In genomic region chr14:20621903-20622302, GRCm38 (mm10) we compare ENCODE assay signal across 18 mouse cellular contexts. TPM values are rescaled to one million over a fixed set of nuclear protein-coding genes. Genes with fewer than 3 reads are reported as not detected.
DNase-seq lines count a peak whose midpoint lies in the region; ATAC-seq lines count a peak whose summit lies in the region.
"Had no signal": no experiment of that assay in that cellular context is flagged by ENCODE, and none has a peak within 500 bp of the region (broad histone marks: within the 10 kb centered on the region; RNA-seq: fewer than 3 reads in every experiment).

No protein-coding gene starts in this region.

- H3K9me3 ChIP-seq in forebrain, embryonic 14.5 days (replicated peaks; ENCODE audit: control insufficient read depth, low read length) = no peaks in the 10 kb centered on the region
- no peaks in the 10 kb centered on the region for H3K9me3 ChIP-seq in forebrain, embryonic 12.5 days
- no peaks in the 10 kb centered on the region for H3K9me3 ChIP-seq in liver, embryonic 12.5 days (replicated peaks)
- H3K9me3 ChIP-seq: forebrain, embryonic 13.5 days; heart, embryonic 12.5 days; hindbrain, embryonic 15.5 days had no signal

- DNase-seq in forebrain, embryonic 14.5 days (ENCODE audit: low spot score) = peak; percentile 13
- DNase-seq in layer of hippocampus, adult 11-12 months (ENCODE audit: low spot score) = peak; percentile 36
- no peak for DNase-seq in layer of hippocampus, postnatal 25 days (ENCODE audit: extremely low spot score in 1 of 2, low spot score in 1 of 2)
- DNase-seq in testis, postnatal 10 days (ENCODE audit: low spot score) = peak; percentile 7
- DNase-seq in testis, postnatal 14 days (ENCODE audit: low spot score) = no peak
- DNase-seq: adrenal gland, postnatal 14 days; cerebellum, postnatal 10 days; gastrocnemius, postnatal 14 days had no signal

- no peak overlapping the region for H3K9ac ChIP-seq in forebrain, embryonic 14.5 days (ENCODE audit: low read length)
- H3K9ac ChIP-seq in forebrain, embryonic 12.5 days = no peak overlapping the region
- H3K9ac ChIP-seq in liver, embryonic 12.5 days = no peak overlapping the region
- H3K9ac ChIP-seq: forebrain, embryonic 13.5 days; heart, embryonic 12.5 days; hindbrain, embryonic 15.5 days had no signal

- no peak for ATAC-seq in forebrain, embryonic 14.5 days
- no peak for ATAC-seq in forebrain, embryonic 12.5 days (ENCODE audit: low FRiP score)
- ATAC-seq in liver, embryonic 12.5 days = no peak
- ATAC-seq: activated CD4-positive, CD25-positive, alpha-beta regulatory T cell, adult 4 months; forebrain, embryonic 13.5 days; Patski had no signal

- WGBS in forebrain, embryonic 14.5 days = 82% methylated on average over 2 of the region's 2 CpGs
- WGBS in forebrain, embryonic 12.5 days = 91% methylated on average over 2 of the region's 2 CpGs
- 78% methylated on average over 2 of the region's 2 CpGs for WGBS in liver, embryonic 12.5 days (ENCODE audit: insufficient replicate concordance)

- H3K27ac ChIP-seq in forebrain, embryonic 14.5 days (ENCODE audit: low read depth, low read length) = no peak overlapping the region
- no peak overlapping the region for H3K27ac ChIP-seq in forebrain, embryonic 12.5 days
- H3K27ac ChIP-seq in liver, embryonic 12.5 days = no peak overlapping the region
- H3K27ac ChIP-seq: forebrain, embryonic 13.5 days; hindbrain, embryonic 15.5 days had no signal

- no peak overlapping the region for H3K4me2 ChIP-seq in forebrain, embryonic 14.5 days (ENCODE audit: low read length)
- H3K4me2 ChIP-seq in forebrain, embryonic 12.5 days = no peak overlapping the region
- H3K4me2 ChIP-seq in liver, embryonic 12.5 days = no peak overlapping the region
- H3K4me2 ChIP-seq: forebrain, embryonic 13.5 days; heart, embryonic 12.5 days; hindbrain, embryonic 15.5 days had no signal

- no peaks in the 10 kb centered on the region for H3K27me3 ChIP-seq in forebrain, embryonic 14.5 days (replicated peaks; ENCODE audit: control insufficient read depth, insufficient read depth, low read length)
- no peaks in the 10 kb centered on the region for H3K27me3 ChIP-seq in forebrain, embryonic 12.5 days
- no peaks in the 10 kb centered on the region for H3K27me3 ChIP-seq in liver, embryonic 12.5 days (replicated peaks)
- H3K27me3 ChIP-seq: CH12.LX; forebrain, embryonic 13.5 days; heart, embryonic 12.5 days; hindbrain, embryonic 15.5 days; Patski had no signal

- 0 out of 2 replicates have a peak, but pooled peaks cover 5% of the 10 kb centered on the region for H3K4me1 ChIP-seq in forebrain, embryonic 14.5 days (ENCODE audit: control insufficient read depth, insufficient read depth, low read length)
- 0 out of 2 replicates have a peak, but pooled peaks cover 1% of the 10 kb centered on the region for H3K4me1 ChIP-seq in forebrain, embryonic 12.5 days
- H3K4me1 ChIP-seq in liver, embryonic 12.5 days = peaks cover 21% of the 10 kb centered on the region
- H3K4me1 ChIP-seq: hindbrain, embryonic 15.5 days had no signal

- H3K4me3 ChIP-seq in forebrain, embryonic 14.5 days (ENCODE audit: low read depth, low read length) = no peak overlapping the region
- no peak overlapping the region for H3K4me3 ChIP-seq in forebrain, embryonic 12.5 days (replicated peaks)
- no peak overlapping the region for H3K4me3 ChIP-seq in liver, embryonic 12.5 days
- H3K4me3 ChIP-seq: forebrain, embryonic 13.5 days; heart, embryonic 12.5 days; hindbrain, embryonic 15.5 days had no signal

- no peaks in the 10 kb centered on the region for H3K36me3 ChIP-seq in forebrain, embryonic 14.5 days (ENCODE audit: control insufficient read depth, insufficient read depth, low read length)
- no peaks in the 10 kb centered on the region for H3K36me3 ChIP-seq in forebrain, embryonic 12.5 days (replicated peaks)
- no peaks in the 10 kb centered on the region for H3K36me3 ChIP-seq in liver, embryonic 12.5 days
- H3K36me3 ChIP-seq: hindbrain, embryonic 15.5 days had no signal

RNA-seq across cellular contexts. Expression of gene Usp54, which starts 19.0 kb away (rescaled TPM):
- polyA plus RNA-seq in forebrain, embryonic 14.5 days (2014; fragmentation: Nextera tagmentation; extraction: Ambion mirVana) = 8.6 and 11.9 TPM in 2 replicates
- polyA plus RNA-seq in forebrain, embryonic 12.5 days (2016; fragmentation: Nextera tagmentation; extraction: Ambion mirVana) = 15.8 and 18.9 TPM in 2 replicates
- 10 to 100 TPM; 42.6 to 50.8 TPM for total RNA-seq in layer of hippocampus, postnatal 25 days (2021)
- 2.2 and 2.3 TPM in 2 replicates for polyA plus RNA-seq in liver, embryonic 12.5 days (2016; fragmentation: Nextera tagmentation; extraction: Ambion mirVana)

RNA-seq across cellular contexts. Expression of gene Myoz1, which starts 34.4 kb away (rescaled TPM):
- 0.22 TPM in 1 of 2 replicates, not detected in the other for polyA plus RNA-seq in forebrain, embryonic 14.5 days (2014; fragmentation: Nextera tagmentation; extraction: Ambion mirVana)
- not detected in 2 replicates for polyA plus RNA-seq in forebrain, embryonic 12.5 days (2016; fragmentation: Nextera tagmentation; extraction: Ambion mirVana)
- total RNA-seq in layer of hippocampus, postnatal 25 days (2021) = not detected
- 0.38 TPM in 1 of 2 replicates, not detected in the other for polyA plus RNA-seq in liver, embryonic 12.5 days (2016; fragmentation: Nextera tagmentation; extraction: Ambion mirVana)
- total RNA-seq: adrenal gland, postnatal 14 days had no signal
- polyA plus RNA-seq: activated CD4-positive, CD25-positive, alpha-beta regulatory T cell, adult 4 months; cerebellum, adult 2 months; forebrain, embryonic 13.5 days; hindbrain, embryonic 11.5 days; hindbrain, embryonic 15.5 days; Patski had no signal

RNA-seq across cellular contexts. Expression of gene Synpo2l, which starts 46.3 kb away (rescaled TPM):
- 0.05 and 0.09 TPM in 2 replicates for polyA plus RNA-seq in forebrain, embryonic 14.5 days (2014; fragmentation: Nextera tagmentation; extraction: Ambion mirVana)
- 0.24 and 0.50 TPM in 2 replicates for polyA plus RNA-seq in forebrain, embryonic 12.5 days (2016; fragmentation: Nextera tagmentation; extraction: Ambion mirVana)
- total RNA-seq in layer of hippocampus, postnatal 25 days (2021) = under 1 TPM; 0.12 to 0.22 TPM
- polyA plus RNA-seq in liver, embryonic 12.5 days (2016; fragmentation: Nextera tagmentation; extraction: Ambion mirVana) = 0.25 and 0.54 TPM in 2 replicates
- polyA plus RNA-seq: activated CD4-positive, CD25-positive, alpha-beta regulatory T cell, adult 4 months had no signal

RNA-seq across cellular contexts. Expression of gene Sec24c, which starts 52.2 kb away (rescaled TPM):
- polyA plus RNA-seq in forebrain, embryonic 14.5 days (2014; fragmentation: Nextera tagmentation; extraction: Ambion mirVana) = 64.9 and 75.4 TPM in 2 replicates
- polyA plus RNA-seq in forebrain, embryonic 12.5 days (2016; fragmentation: Nextera tagmentation; extraction: Ambion mirVana) = 87.6 and 94.8 TPM in 2 replicates
- 100 to 1,000 TPM in 1 of 2 experiments, 10 to 100 TPM in 1; 99.6 to 110 TPM for total RNA-seq in layer of hippocampus, postnatal 25 days (2021)
- polyA plus RNA-seq in liver, embryonic 12.5 days (2016; fragmentation: Nextera tagmentation; extraction: Ambion mirVana) = 51.9 and 54.6 TPM in 2 replicates

Comparison
In these comparisons a context has a peak if more than half of its experiments do, and no peak if none do; other contexts are left out.
1. DNase-seq: peak in forebrain, embryonic 14.5 days (single experiment), layer of hippocampus, adult 11-12 months (single experiment) and testis, postnatal 10 days (single experiment); none in layer of hippocampus, postnatal 25 days (0 of 2) and testis, postnatal 14 days (single experiment).